Mouse (Mus musculus) stomach, embryonic 16.5 days (tissue): ENCODE results near the gene Tmem176b. TPM values are rescaled to one million over a fixed set of nuclear protein-coding genes. Genes with fewer than 3 reads are reported as not detected.
A peak's percentile ranks its signal among the peaks of the same experiment; 100 is the strongest.

Experiments used
- ATAC-seq: fragments of 200-750 bp; cut with Nextera tagmentation; 2 replicates; pipeline ENCODE4 v1.8.0; 2017; ENCODE audit warnings: moderate number of reproducible peaks, moderate TSS enrichment; ENCODE audit not compliant: insufficient read depth, low FRiP score
- H3K27ac ChIP-seq: fragments of 300-500 bp; sonication (generic); 2 replicates; pipeline ENCODE4 v1.5.1; 2014; ENCODE audit warnings: low read length
- H3K27me3 ChIP-seq: fragments of 300-500 bp; sonication (generic); 2 replicates; pipeline ENCODE4 v1.6.1; 2014; ENCODE audit warnings: low read length, control low read depth, mixed read lengths; ENCODE audit not compliant: control insufficient read depth, insufficient read depth
- H3K36me3 ChIP-seq: fragments of 300-500 bp; sonication (generic); 2 replicates; pipeline ENCODE4 v1.6.1; 2014; ENCODE audit warnings: low read length; ENCODE audit not compliant: control insufficient read depth, insufficient read depth
- H3K4me1 ChIP-seq: fragments of 300-500 bp; sonication (generic); 2 replicates; pipeline ENCODE4 v1.6.1; 2014; ENCODE audit warnings: low read length, control low read depth, mixed read lengths; ENCODE audit not compliant: control insufficient read depth, insufficient read depth
- H3K4me2 ChIP-seq: fragments of 300-500 bp; sonication (generic); 2 replicates; pipeline ENCODE4 v1.6.1; 2014; ENCODE audit warnings: low read depth, low read length, mixed read lengths
- H3K4me3 ChIP-seq: fragments of 300-500 bp; sonication (generic); replicated peaks from 2 replicates; pipeline ENCODE4 v1.5.1; 2014; ENCODE audit warnings: mild to moderate bottlenecking, low read length
- H3K9ac ChIP-seq: fragments of 300-500 bp; sonication (generic); 2 replicates; pipeline ENCODE4 v1.6.1; 2014; ENCODE audit warnings: low read length
- H3K9me3 ChIP-seq: fragments of 300-500 bp; sonication (generic); replicated peaks from 2 replicates; pipeline ENCODE4 v1.6.1; 2016; ENCODE audit warnings: low read length, control low read depth; ENCODE audit not compliant: control insufficient read depth
- WGBS: fragments of 180-500 bp; shearing (Covaris S2); extraction: QIAGEN DNeasy Blood & Tissue Kit; methylation state at CpG from one replicate; pipeline ENCODE4 v1.1.7; 2014; 5-methylcytosine and 5-hydroxymethylcytosine counted together
- polyA plus RNA-seq: library from polyadenylated mRNA; unstranded; fragments of >200 nt; fragmentation: Nextera tagmentation; extraction: Ambion mirVana; gene quantifications from 2 replicates; pipeline ENCODE4 v1.2.1, GENCODE M21; 2015

Gene Tmem176b
- polyA plus RNA-seq, 1 experiment from 2014 or later = 302 TPM

DNA sequence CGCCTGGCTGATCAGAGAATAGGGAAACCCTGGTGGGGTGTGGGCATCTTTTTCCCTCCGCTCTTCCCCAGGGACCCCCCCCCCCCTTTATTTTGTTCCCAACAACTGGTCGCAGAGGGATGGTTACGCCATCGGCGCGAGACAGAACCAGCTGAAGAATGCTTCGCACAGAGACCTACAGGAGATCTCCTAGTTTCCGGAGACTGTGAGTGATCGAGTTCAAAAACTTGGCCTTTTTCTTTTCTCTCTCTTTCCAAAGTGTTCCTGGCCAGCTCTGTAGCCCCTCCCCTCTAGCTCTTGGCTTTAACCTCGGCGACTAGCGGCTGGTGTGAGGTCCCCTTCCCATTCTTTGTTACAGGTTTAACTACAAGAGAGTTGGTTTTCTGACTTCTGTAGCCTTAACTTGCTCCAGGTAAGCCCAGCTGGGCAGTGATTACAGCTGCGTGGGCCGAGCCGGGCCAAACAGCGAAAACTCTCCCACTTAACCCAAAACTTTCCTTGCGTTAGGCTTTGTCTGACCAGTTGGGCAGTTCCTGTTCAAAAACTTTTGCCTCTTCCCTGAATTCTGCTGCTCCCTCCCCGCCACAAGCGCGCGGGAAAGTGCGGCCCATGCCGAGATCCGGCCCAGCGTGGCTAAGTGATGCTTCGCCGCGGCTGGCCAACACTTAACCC is 10.7 kb upstream of the Tmem176b start:
- Histone ChIP-seq H3K4me2 (peak overlapping the region; percentile 60), H3K9ac (peak overlapping the region; percentile 72), H3K4me3 (peak overlapping the region; percentile 44), H3K9me3 (no peaks in the 10 kb centered on the region), H3K27ac (peak overlapping the region; percentile 93), H3K4me1 (no peaks in the 10 kb centered on the region), H3K27me3 (no peaks in the 10 kb centered on the region), H3K36me3 (no peaks in the 10 kb centered on the region)
- peak; percentile 83; the same call in 1 of the 2 replicates for ATAC-seq
- WGBS = 1% methylated on average over 29 of the region's 29 CpGs

DNA sequence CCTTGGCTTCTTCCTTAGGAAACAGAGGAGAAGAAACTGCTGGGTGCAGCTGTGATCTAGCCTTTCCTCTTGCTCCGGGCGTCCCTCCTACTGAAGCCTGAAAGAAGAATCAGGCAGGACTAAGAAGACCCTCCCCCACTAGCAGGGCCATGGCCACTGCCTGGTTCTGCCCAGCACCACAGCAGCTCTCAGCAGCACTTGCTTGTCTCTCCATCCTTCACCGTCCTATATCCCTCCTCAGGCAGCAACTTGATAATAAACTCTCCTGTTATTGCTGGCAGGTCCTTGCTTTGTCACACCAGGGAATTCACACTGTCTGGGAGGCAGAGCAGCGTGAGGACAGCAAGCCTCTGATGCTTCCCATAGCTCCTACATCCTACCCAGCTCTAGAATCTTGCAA is 3.8 kb upstream of the Tmem176b start:
- Histone ChIP-seq H3K27me3 (no peaks in the 10 kb centered on the region), H3K4me3 (no peak overlapping the region), H3K36me3 (peaks cover 5% of the 10 kb centered on the region; the same call in 1 of the 2 replicates), H3K27ac (no peak overlapping the region), H3K9ac (no peak overlapping the region), H3K4me2 (no peak overlapping the region), H3K9me3 (no peaks in the 10 kb centered on the region), H3K4me1 (peaks cover 14% of the 10 kb centered on the region)
- no peak for ATAC-seq
- WGBS = 71% methylated on average over 4 of the region's 4 CpGs

DNA sequence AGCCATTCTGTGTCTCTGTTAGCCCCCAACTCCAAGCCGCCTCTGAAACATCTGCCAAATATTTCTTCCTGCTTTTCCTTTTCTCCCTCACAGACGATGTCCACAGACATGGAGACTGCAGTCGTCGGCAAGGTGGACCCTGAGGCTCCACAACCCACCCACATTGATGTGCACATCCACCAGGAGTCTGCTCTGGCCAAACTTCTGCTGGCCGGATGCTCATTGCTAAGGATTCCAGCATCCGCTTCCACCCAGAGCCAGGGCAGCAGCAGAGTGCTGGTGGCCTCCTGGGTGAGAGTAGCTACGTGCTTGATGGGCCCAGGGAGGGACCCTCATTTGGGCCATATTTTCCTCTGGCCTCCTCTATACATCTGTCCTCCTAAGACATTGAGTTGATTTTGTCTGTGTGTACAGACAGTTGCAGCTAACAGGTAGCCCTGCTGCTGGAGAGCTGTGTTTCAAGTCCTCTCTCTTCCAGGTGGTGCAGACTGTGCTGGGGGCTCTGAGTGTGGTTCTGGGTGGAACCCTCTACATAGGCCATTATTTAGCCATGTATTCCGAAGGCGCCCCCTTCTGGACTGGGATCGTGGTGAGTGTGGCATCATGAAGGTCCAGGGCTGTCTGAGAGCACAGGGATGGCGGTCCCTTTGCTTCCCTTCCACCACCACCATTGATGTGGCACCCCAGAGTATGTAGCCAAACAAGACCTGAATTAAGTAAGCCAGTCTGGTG is 981 bp upstream of the Tmem176b start:
- H3K36me3 ChIP-seq = peaks cover 5% of the 10 kb centered on the region
- no peaks in the 10 kb centered on the region for H3K27me3 ChIP-seq
- peak overlapping the region; percentile 93 for H3K27ac ChIP-seq
- H3K4me2 ChIP-seq = peak overlapping the region; percentile 75
- WGBS = 40% methylated on average over 11 of the region's 11 CpGs
- peak overlapping the region; percentile 59 for H3K4me3 ChIP-seq
- no peak for ATAC-seq
- H3K9ac ChIP-seq = peak overlapping the region; percentile 80
- H3K4me1 ChIP-seq = peaks cover 18% of the 10 kb centered on the region
- no peaks in the 10 kb centered on the region for H3K9me3 ChIP-seq

DNA sequence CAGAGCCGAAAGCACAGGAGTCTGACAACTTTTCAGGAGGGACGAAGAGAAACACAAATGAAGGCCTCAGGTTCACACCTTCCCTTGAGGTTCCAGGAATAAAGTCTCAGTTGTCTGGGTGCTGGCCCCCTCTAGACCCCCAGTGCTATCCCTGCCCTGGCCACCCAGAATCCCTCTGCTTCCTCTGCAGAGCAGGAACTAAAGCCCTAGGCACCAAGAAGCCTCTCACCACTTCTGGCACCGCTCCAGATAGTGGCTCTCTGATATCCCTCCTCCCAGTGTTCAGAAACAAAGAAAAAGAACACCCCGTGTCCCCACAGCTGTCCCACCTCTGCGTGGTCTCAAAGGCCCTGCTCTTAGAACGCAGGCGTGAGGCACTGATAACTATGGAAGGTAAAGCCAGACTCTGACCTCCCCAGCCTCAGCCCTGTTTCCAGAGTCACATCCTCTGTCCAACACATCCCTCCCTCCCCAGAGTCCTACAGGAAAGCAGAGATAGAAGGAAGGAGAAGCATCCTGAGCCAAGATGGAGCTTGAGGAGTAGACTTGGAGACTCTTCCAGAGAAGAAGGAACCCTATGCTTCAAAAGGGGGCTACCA is 826 bp downstream of the Tmem176b start, which contains the start of gene Tmem176a:
Gene Tmem176a, plus strand, starts transcription at position 549 of the 599 bp plus-strand sequence.
- peaks cover 11% of the 10 kb centered on the region for H3K36me3 ChIP-seq
- no peaks in the 10 kb centered on the region for H3K27me3 ChIP-seq
- peak within 1 kb of the TSS; percentile 93 for H3K27ac ChIP-seq
- 7% methylated on average over 7 of the region's 7 CpGs for WGBS
- H3K9me3 ChIP-seq = no peaks in the 10 kb centered on the region
- peak within 1 kb of the TSS; percentile 80 for H3K9ac ChIP-seq
- ATAC-seq = peak; percentile 8
- peak within 1 kb of the TSS; percentile 75 for H3K4me2 ChIP-seq
- peaks cover 18% of the 10 kb centered on the region for H3K4me1 ChIP-seq
- peak within 1 kb of the TSS; percentile 59 for H3K4me3 ChIP-seq

DNA sequence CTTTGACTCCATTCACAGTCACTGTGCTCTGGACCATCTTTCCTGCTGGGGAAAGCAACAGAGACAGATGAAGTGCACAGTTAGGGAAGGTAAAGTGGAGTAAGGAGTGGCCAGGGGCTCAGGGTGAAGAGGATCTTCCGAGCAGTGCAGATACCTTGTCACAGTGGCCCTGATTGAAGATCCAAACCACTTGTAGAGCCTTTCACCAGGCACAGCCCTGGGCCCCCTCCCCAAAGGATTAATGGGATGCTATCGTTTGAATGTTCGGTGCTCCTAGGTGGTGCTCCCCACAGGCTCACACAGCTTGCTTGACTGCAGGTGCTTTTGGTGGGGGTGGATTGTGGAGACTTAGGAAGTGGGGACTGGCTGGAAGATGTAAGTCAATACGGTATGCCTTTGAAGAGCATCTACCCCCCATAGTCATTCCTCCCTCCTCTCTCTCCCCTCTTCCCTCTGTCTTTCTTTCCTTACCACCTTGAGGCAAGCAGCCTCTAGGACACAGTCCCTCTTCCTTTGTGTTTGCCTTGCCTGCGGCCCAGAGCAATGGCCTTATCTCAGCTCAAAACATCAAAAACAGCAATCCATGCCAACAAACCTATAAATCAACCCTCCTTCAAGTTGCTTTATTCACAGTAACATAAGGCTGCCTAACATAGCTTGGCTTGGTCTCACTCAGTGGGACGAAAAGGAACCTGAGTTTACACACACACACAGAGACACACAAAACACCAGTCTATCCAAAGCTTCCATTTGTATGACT is 2.8 kb downstream of the Tmem176b start:
- Histone ChIP-seq H3K9ac (no peak overlapping the region), H3K36me3 (peaks cover 25% of the 10 kb centered on the region), H3K27ac (no peak overlapping the region), H3K4me3 (no peak overlapping the region), H3K27me3 (no peaks in the 10 kb centered on the region), H3K4me2 (peak overlapping the region; percentile 75), H3K9me3 (no peaks in the 10 kb centered on the region), H3K4me1 (peaks cover 18% of the 10 kb centered on the region)
- 63% methylated on average over 6 of the region's 6 CpGs for WGBS
- no peak for ATAC-seq

DNA sequence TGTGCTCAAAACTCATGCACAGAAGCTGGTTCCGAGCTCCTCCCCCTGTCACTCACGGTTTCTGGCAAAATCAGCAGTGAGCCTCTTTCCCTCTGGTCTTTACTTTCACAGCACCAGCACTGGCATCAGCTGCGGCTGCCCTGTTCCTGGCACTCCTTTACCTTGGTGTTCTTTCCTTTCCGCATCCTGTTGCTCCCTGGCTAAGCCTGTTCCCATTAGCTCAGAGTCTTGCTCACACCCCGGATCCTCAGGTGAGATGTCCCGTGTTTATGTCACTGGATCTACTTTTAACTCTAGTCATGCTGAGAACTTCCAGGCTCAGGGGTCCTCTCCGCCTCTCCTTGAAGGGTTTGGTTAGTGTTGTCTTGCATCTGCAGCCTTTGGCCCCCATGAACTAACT is 3.8 kb downstream of the Tmem176b start:
- no peak overlapping the region for H3K27ac ChIP-seq
- H3K9me3 ChIP-seq = no peaks in the 10 kb centered on the region; the same call in 1 of the 2 replicates
- H3K9ac ChIP-seq = no peak overlapping the region
- no peak overlapping the region for H3K4me3 ChIP-seq
- ATAC-seq = no peak
- peaks cover 35% of the 10 kb centered on the region for H3K36me3 ChIP-seq
- H3K4me1 ChIP-seq = peaks cover 15% of the 10 kb centered on the region
- H3K4me2 ChIP-seq = no peak overlapping the region
- no peaks in the 10 kb centered on the region for H3K27me3 ChIP-seq
- WGBS = 78% methylated on average over 7 of the region's 7 CpGs

DNA sequence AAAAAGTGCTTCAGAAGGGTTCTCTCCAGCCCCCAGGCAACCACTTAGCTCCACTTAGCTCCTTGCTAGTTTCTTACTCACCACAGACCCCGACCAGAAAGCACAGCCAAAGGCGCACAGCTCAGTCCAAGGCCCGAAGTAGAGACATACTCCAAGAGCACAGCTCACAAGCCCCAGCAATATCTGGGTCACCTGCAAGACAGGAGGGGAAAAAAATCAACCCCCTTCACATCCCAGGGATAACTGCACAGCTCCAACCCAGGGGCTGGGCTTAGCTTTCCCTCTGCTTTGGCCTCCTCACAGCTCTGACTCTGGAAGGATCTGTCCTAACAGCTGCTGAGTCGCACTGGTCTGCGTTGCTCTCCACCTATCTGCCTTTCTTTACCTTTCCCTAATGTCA is 5.2 kb downstream of the Tmem176b start:
- Histone ChIP-seq H3K4me3 (no peak overlapping the region), H3K36me3 (peaks cover 40% of the 10 kb centered on the region), H3K9me3 (no peaks in the 10 kb centered on the region; the same call in 1 of the 2 replicates), H3K4me2 (no peak overlapping the region), H3K9ac (no peak overlapping the region), H3K4me1 (peaks cover 4% of the 10 kb centered on the region; the same call in 1 of the 2 replicates), H3K27ac (no peak overlapping the region), H3K27me3 (no peaks in the 10 kb centered on the region)
- ATAC-seq = no peak
- WGBS = 85% methylated on average over 5 of the region's 5 CpGs

DNA sequence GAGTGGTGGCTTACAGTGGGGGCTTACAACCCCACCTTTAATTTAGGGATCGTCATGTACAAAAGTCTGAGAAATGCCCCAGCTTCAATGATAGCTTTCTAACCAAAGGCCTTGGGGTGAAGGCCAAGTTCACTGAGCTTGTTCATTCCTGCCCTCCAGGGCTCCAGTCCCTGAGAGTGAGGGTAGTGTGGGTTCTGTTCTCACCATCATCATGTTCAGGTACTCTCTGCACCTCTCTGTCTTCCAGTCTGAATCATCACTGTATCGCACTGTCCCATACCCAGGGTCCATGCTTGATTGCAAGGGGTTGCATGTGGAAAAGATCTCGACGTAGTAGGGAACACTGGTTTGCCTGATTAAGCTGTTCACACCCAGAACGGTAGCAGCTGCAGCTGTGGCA is 6.1 kb downstream of the Tmem176b start:
- 80% methylated on average over 5 of the region's 5 CpGs for WGBS
- H3K27me3 ChIP-seq = no peaks in the 10 kb centered on the region
- H3K4me2 ChIP-seq = no peak overlapping the region
- H3K9ac ChIP-seq = no peak overlapping the region
- peaks cover 7% of the 10 kb centered on the region for H3K4me1 ChIP-seq
- H3K27ac ChIP-seq = no peak overlapping the region
- H3K9me3 ChIP-seq = no peaks in the 10 kb centered on the region; the same call in 1 of the 2 replicates
- no peak for ATAC-seq
- H3K36me3 ChIP-seq = peaks cover 40% of the 10 kb centered on the region
- H3K4me3 ChIP-seq = no peak overlapping the region
